Mouse (Mus musculus) intestine, embryonic 15.5 days (tissue): ENCODE measurements around the gene Selenop. TPM values are rescaled to one million over a fixed set of nuclear protein-coding genes. Genes with fewer than 3 reads are reported as not detected.
"Not testable (repeated sequence)": the region's sequence is repeated elsewhere in the genome, so short reads cannot be mapped to it uniquely, and the experiment has no call there.

Experiments used
- ATAC-seq: fragments of 200-750 bp; cut with Nextera tagmentation; 2 replicates; pipeline ENCODE4 v1.8.0; 2017; ENCODE audit warnings: moderate TSS enrichment, moderate library complexity
- H3K27ac ChIP-seq: fragments of 300-500 bp; sonication (generic); 2 replicates; pipeline ENCODE4 v1.5.1; 2015; ENCODE audit warnings: mild to moderate bottlenecking, inconsistent platforms
- H3K27me3 ChIP-seq: fragments of 300-500 bp; sonication (generic); replicated peaks from 2 replicates; pipeline ENCODE4 v1.6.1; 2015; ENCODE audit warnings: inconsistent platforms
- H3K36me3 ChIP-seq: fragments of 300-500 bp; sonication (generic); 2 replicates; pipeline ENCODE4 v1.6.1; 2015; ENCODE audit warnings: inconsistent platforms
- H3K4me1 ChIP-seq: fragments of 300-500 bp; sonication (generic); replicated peaks from 2 replicates; pipeline ENCODE4 v1.6.1; 2015; ENCODE audit warnings: inconsistent platforms
- H3K4me2 ChIP-seq: fragments of 300-500 bp; sonication (generic); replicated peaks from 2 replicates; pipeline ENCODE4 v1.6.1; 2015; ENCODE audit warnings: mild to moderate bottlenecking, inconsistent platforms
- H3K4me3 ChIP-seq: fragments of 300-500 bp; sonication (generic); replicated peaks from 2 replicates; pipeline ENCODE4 v1.5.1; 2015; ENCODE audit warnings: inconsistent platforms
- H3K9ac ChIP-seq: fragments of 300-500 bp; sonication (generic); 2 replicates; pipeline ENCODE4 v1.6.1; 2015; ENCODE audit warnings: inconsistent platforms
- H3K9me3 ChIP-seq: fragments of 300-500 bp; sonication (generic); 2 replicates; pipeline ENCODE4 v1.6.1; 2016; ENCODE audit warnings: inconsistent platforms
- WGBS: fragments of 180-500 bp; shearing (Covaris S2); methylation state at CpG from one replicate; pipeline ENCODE4 v1.1.7; 2015; 5-methylcytosine and 5-hydroxymethylcytosine counted together
- polyA plus RNA-seq: library from polyadenylated mRNA; unstranded; fragments of >200 nt; fragmentation: Nextera tagmentation; extraction: Ambion mirVana; gene quantifications from 2 replicates; pipeline ENCODE4 v1.2.1, GENCODE M21; 2015

The Selenop gene
- polyA plus RNA-seq: 338 and 379 TPM in 2 replicates

DNA sequence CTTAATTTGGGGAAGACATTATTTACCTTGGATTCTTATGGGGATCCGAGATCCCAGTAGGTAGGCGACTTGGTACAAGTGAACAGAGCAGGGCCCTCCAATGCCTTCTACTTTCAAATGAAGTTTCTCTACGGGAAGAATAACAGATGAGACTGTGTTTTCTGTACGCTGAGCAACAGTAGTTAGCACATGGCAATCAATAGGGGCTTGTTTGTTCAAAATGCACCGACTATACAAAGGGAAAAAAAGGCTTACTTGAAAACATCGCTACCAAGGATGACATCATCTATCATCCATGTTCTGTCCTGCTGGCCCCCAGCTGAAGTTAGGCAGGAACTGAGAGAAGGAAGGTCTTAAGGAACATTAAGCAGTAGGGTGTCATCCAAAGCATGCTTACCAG is at the start of gene Selenop:
Gene Selenop, plus strand, starts transcription at position 301 of the 400 bp plus-strand sequence.
- Histone ChIP-seq H3K4me2 (no peak within 1 kb of the TSS), H3K27ac (peak within 1 kb of the TSS; percentile 87; the same call in 1 of the 2 replicates)
- WGBS: 78% methylated on average over 6 of the region's 6 CpGs

DNA sequence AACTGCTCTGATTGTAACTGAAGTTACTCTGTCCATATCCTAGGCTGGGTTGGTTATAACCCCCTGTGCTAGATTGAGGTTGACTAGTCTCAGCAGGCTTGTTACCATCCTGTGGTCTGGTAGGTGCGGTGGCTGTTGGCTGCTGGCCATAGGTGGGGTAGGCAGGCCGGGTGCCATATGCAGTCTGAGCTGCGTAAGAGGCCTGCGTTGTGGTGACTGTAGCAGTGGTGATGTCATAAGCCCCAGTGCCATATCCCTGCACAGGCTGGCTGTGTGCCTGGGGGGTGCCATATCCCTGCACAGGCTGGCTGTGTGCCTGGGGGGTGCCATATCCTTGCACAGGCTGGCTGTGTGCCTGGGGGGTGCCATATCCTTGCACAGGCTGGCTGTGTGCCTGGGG is 49.7 kb upstream of the Selenop start:
- not testable (repeated sequence) for H3K9ac ChIP-seq, H3K4me1 ChIP-seq, ATAC-seq, H3K27ac ChIP-seq, H3K27me3 ChIP-seq, H3K4me3 ChIP-seq, H3K4me2 ChIP-seq, H3K36me3 ChIP-seq, H3K9me3 ChIP-seq
- WGBS: 94% methylated on average over 4 of the region's 4 CpGs

More for the DNA sequence above, at the start of gene Selenop:
- Histone ChIP-seq H3K9me3 (no peaks in the 10 kb centered on the region), H3K4me3 (no peak within 1 kb of the TSS), H3K27me3 (no peaks in the 10 kb centered on the region), H3K4me1 (peaks cover 9% of the 10 kb centered on the region), H3K9ac (no peak within 1 kb of the TSS), H3K36me3 (no peaks in the 10 kb centered on the region)
- ATAC-seq: no peak

DNA sequence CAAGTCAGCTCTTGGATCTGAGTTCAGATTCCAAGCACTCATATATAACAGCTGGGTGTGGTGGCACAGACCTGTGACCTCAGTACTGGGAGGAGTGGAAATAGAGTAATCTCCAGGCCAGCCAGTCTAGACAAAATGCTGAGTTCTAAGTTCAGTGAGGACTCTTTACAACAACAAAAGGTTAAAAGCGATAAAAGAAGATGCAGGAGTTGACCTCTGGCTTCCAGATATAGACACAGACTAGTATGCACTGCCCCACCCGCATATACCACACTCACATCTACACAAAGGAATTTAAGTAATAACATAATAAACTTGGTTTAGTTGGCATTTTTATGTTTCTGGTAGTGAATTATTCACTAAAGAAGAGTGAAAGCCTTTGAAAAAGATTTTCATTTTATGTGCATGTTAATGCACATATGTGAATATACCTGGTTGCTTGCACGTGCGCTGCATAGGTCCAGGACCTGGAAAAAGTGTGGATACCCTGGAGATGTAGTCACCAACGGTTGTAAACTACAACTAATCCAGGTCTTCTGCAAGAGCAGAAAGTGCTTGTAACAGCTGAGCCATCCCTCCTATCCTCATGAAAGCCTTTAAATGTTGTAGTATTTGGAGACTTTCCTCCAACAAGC is 45.4 kb upstream of the Selenop start:
- no peaks in the 10 kb centered on the region for H3K27me3 ChIP-seq
- no peak overlapping the region for H3K27ac ChIP-seq
- no peaks in the 10 kb centered on the region for H3K9me3 ChIP-seq
- no peak overlapping the region for H3K9ac ChIP-seq
- no peak overlapping the region for H3K4me3 ChIP-seq
- no peak overlapping the region for H3K4me2 ChIP-seq
- peak; percentile 84 for ATAC-seq
- H3K36me3 ChIP-seq: no peaks in the 10 kb centered on the region
- 62% methylated on average over 5 of the region's 5 CpGs for WGBS
- no peaks in the 10 kb centered on the region for H3K4me1 ChIP-seq

DNA sequence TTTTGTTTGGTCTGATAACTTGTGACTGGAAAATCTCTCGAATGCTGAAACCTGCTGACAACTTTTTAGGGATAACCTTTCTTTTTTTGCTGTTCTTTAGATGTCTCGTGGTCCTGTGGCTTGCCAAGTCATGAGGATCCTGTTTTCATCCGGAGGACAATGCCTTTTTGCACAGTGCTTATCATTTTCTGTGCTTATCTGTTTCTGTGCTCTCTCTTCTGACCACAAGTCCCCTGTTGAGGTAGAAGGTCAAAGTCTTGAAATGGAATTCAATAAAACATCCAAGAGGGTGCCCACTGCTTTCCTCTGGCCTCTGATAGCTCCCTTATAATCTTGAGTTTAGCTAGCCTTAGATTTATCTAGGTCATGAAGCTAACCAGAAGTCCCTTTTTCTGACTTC is 41.8 kb upstream of the Selenop start:
- Histone ChIP-seq H3K27me3 (no peaks in the 10 kb centered on the region), H3K36me3 (no peaks in the 10 kb centered on the region), H3K9ac (no peak overlapping the region), H3K4me1 (peaks cover 13% of the 10 kb centered on the region), H3K4me3 (no peak overlapping the region), H3K27ac (no peak overlapping the region), H3K4me2 (no peak overlapping the region), H3K9me3 (no peaks in the 10 kb centered on the region)
- WGBS: 69% methylated on average over 3 of the region's 3 CpGs
- ATAC-seq: no peak

- no peak for ATAC-seq
- Histone ChIP-seq H3K4me2 (no peak overlapping the region), H3K27ac (no peak overlapping the region), H3K36me3 (no peaks in the 10 kb centered on the region), H3K4me1 (peaks cover 18% of the 10 kb centered on the region), H3K27me3 (no peaks in the 10 kb centered on the region), H3K9ac (no peak overlapping the region), H3K4me3 (no peak overlapping the region), H3K9me3 (no peaks in the 10 kb centered on the region)
- 41% methylated on average over 2 of the region's 2 CpGs for WGBS
These were observed 40.2 kb upstream of the Selenop start for GRCm38 (mm10) chr15:3228185-3228584.

DNA sequence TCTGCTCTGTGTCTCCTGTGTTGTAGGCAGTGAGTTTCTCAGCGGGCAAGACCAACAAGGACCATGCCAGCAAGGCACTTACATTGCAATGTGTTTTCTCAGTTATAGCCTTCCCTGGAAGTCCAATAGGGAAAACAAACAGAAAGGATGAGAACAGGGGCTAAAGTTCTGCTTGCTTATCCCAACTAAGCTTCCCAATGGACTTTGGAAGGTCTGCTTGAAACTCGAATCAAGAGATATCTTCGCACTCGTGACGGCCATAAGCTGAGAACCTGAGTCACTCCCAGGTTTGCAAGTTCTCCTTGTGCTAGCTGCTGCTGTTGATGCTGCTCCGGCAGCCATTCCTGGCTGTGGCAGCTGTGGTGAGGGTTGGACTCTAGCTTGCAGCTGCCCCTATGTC is 39.4 kb upstream of the Selenop start:
- Histone ChIP-seq H3K36me3 (no peaks in the 10 kb centered on the region), H3K4me2 (no peak overlapping the region), H3K27ac (peak overlapping the region; percentile 73), H3K9ac (no peak overlapping the region), H3K4me3 (no peak overlapping the region), H3K9me3 (no peaks in the 10 kb centered on the region), H3K4me1 (peaks cover 18% of the 10 kb centered on the region), H3K27me3 (no peaks in the 10 kb centered on the region)
- 79% methylated on average over 6 of the region's 6 CpGs for WGBS
- ATAC-seq: peak; percentile 86

DNA sequence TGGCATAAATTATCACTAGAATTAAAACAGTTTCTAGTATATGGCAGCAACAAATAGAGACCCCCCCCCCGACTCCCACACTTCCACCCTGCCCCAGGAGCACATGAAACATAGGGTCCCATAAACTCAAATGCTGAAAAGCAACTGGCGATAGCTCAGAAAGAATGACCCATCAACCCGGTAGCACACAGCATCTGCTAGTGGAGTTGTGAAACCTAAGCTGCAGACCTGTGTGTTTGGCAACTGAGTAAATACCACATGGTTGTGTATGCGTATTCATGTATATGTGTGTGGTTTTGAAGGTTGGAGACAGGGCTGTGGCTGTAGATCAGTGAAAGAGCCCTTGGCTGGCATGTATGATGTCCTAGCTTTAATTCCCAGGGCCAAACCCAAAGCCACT is 37.3 kb upstream of the Selenop start:
- H3K4me3 ChIP-seq: no peak overlapping the region
- no peak overlapping the region for H3K9ac ChIP-seq
- WGBS: 74% methylated on average over 4 of the region's 4 CpGs

DNA sequence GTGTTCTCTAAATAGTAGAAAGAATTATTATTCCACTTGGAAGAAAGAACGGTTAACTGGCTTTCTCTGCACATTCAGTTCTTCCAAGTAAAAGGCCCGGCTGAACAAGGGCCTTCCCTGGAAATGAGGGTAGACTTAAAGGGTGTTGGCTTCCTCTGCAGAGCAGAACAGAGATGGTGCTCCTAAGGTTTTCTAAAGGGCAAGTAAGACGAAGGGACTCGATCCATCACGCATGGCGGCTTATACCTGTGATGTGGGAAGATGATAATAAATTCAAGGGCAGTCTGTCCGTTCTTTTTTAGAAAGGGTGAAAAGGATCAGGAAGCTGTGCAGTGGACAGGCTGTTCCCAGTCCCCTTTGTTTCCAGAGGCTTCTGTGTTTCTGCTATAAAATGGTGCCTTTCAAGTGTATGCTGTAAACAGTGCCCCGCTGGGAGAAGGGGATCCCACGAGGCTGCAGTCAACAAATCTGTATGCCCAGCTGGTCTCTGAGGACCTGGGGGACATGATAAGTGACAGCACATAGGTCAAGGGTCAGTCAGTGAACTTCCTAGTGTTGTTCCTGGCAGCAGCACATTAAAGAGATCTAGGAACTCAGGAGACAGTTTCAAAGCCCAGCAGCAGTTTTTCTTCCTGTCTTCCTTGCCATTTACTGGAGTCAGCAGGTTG is 36.0 kb upstream of the Selenop start:
- Histone ChIP-seq H3K27ac (no peak overlapping the region), H3K9me3 (no peaks in the 10 kb centered on the region), H3K36me3 (no peaks in the 10 kb centered on the region), H3K27me3 (no peaks in the 10 kb centered on the region), H3K9ac (no peak overlapping the region), H3K4me1 (peaks cover 18% of the 10 kb centered on the region), H3K4me3 (no peak overlapping the region), H3K4me2 (no peak overlapping the region)
- ATAC-seq: no peak
- WGBS: 44% methylated on average over 9 of the region's 9 CpGs

More for the DNA sequence above, 37.3 kb upstream of the Selenop start:
- Histone ChIP-seq H3K36me3 (no peaks in the 10 kb centered on the region), H3K4me2 (no peak overlapping the region), H3K9me3 (no peaks in the 10 kb centered on the region), H3K4me1 (peaks cover 18% of the 10 kb centered on the region), H3K27ac (no peak overlapping the region), H3K27me3 (no peaks in the 10 kb centered on the region)
- ATAC-seq: no peak

GRCm38 (mm10) chr15:3233837-3234551 is 34.4 kb upstream of the Selenop start:
- no peaks in the 10 kb centered on the region for H3K36me3 ChIP-seq
- H3K27ac ChIP-seq: no peak overlapping the region
- WGBS: 86% methylated on average over 3 of the region's 3 CpGs
- ATAC-seq: no peak
- H3K9me3 ChIP-seq: no peaks in the 10 kb centered on the region
- no peak overlapping the region for H3K4me3 ChIP-seq
- no peaks in the 10 kb centered on the region for H3K27me3 ChIP-seq
- H3K4me1 ChIP-seq: peaks cover 18% of the 10 kb centered on the region
- no peak overlapping the region for H3K4me2 ChIP-seq
- H3K9ac ChIP-seq: no peak overlapping the region

DNA sequence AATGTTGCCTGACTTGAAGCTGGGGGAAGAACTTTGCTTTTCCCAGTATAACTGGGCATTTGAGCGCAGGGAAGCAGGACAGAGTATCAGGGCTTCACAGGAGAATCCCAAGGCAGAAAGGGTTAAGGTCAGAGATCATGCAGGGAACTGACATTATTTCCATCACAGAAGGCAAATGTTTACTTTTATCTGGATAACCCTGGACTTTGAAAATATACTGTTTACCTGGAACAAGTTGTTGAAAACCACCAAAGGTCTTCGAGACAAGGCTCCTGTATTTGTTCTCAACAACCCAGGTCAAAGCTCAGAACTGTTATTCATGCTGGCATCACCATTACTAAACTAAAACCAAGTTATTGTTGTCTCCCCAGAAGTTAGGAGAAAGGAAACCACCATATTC is 32.0 kb upstream of the Selenop start:
- H3K4me3 ChIP-seq: no peak overlapping the region
- ATAC-seq: no peak
- H3K9ac ChIP-seq: no peak overlapping the region
- 0 out of 2 replicates have a peak, but pooled peaks cover 5% of the 10 kb centered on the region for H3K4me1 ChIP-seq
- no peaks in the 10 kb centered on the region for H3K9me3 ChIP-seq
- 49% methylated on average over 2 of the region's 2 CpGs for WGBS
- H3K27ac ChIP-seq: no peak overlapping the region
- no peak overlapping the region for H3K4me2 ChIP-seq
- no peaks in the 10 kb centered on the region for H3K27me3 ChIP-seq
- H3K36me3 ChIP-seq: no peaks in the 10 kb centered on the region

DNA sequence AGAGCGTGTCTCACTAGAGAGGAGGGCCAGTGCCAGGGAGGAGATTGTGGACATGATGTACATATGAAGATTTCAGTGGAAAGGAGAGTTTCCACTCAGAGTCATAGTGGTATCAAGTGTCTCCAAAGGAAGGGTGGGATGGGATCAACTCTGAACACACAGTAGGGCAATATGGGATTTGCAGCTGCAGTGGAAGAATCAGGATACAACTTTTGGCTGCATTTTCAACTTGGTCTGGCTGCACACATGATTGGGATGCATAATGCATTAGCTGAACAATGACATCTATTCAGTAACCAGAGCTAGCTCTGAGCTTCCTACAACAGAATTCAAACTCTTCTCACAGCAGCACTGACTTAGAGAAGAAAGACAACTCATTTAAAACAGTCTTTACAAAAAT is 30.4 kb upstream of the Selenop start:
- ATAC-seq: no peak
- WGBS: 89% methylated on average over 1 of the region's 1 CpGs
- Histone ChIP-seq H3K9me3 (no peaks in the 10 kb centered on the region), H3K4me3 (no peak overlapping the region), H3K36me3 (no peaks in the 10 kb centered on the region), H3K4me1 (no peaks in the 10 kb centered on the region), H3K27me3 (no peaks in the 10 kb centered on the region), H3K27ac (no peak overlapping the region), H3K4me2 (no peak overlapping the region), H3K9ac (no peak overlapping the region)

DNA sequence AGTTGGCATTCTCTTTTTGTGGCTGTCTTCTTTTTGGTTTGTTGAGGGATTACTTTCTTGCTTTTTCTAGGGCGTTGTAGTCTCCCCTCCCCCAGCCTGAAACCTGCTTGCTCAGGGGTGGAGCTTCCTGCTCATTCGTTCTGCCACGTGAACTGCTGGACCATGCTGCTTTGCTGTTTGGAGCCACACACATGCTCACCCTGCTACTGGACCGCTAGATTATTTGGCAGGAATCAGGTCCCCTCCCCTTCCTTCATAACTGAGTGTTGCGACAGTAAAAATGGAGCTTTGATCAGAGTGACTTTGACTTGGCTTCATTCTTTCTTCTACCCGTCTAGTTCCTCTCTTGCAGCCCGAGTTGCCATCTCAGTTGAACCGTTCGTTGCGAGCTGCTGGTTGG is 23.3 kb upstream of the Selenop start:
- H3K9ac ChIP-seq, H3K27me3 ChIP-seq, ATAC-seq, H3K36me3 ChIP-seq, H3K4me1 ChIP-seq, H3K27ac ChIP-seq, H3K4me2 ChIP-seq, H3K4me3 ChIP-seq, H3K9me3 ChIP-seq: not testable (repeated sequence)
- 86% methylated on average over 10 of the region's 10 CpGs for WGBS
